Mouse (Mus musculus) E14TG2a.4 (cell line): ENCODE measurements around the gene Sox12.

Experiments used
- CTCF ChIP-seq: conservative IDR thresholded peaks from 2 replicates; pipeline ENCODE4 v1.5.1; 2014; ENCODE audit warnings: low read length
- POU5F1 ChIP-seq: IDR thresholded peaks from 2 replicates; pipeline ENCODE4 v1.6.1; 2014; ENCODE audit warnings: low read length, borderline replicate concordance

- TF ChIP-seq CTCF (no peak), POU5F1 (no peak)
These were observed 38.6 kb upstream of the Sox12 start for GRCm38 (mm10) chr2:152436405-152436901.
